Mouse (Mus musculus): ENCODE data around the gene Plxna2. TPM values are rescaled to one million over a fixed set of nuclear protein-coding genes. Genes with fewer than 3 reads are reported as not detected.

Plxna2 gene
- polyA plus RNA-seq, 1 experiment from 2014 or later: 4.0 TPM

DNA sequence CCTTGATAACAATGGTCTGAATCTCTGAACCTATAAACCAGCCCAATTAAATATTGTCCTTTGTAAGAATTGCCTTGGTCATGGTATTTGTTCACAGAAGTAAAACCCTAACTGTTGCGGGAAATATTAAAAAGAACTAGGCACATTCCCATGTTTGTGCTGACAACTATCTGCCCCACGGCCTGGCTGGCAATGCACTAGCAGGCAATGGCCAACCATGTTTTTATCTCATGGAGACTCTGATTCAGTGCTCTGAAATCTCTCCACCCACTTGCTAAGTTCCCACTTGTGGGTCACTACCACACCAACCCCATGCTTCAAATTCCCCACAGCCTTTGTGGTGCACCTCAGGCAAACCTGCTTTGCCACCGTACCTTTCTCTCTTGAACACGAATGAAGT, 202.9 kb downstream of the Plxna2 start:
- Histone ChIP-seq H3K36me3 (ENCODE audit: control insufficient read depth, insufficient read depth, low read length) (no peaks in the 10 kb centered on the region), H3K9ac (ENCODE audit: low read length) (no peak overlapping the region), H3K27me3 (ENCODE audit: control insufficient read depth, insufficient read depth, low read length) (no peaks in the 10 kb centered on the region), H3K4me1 (ENCODE audit: control insufficient read depth, insufficient read depth, low read length) (no peaks in the 10 kb centered on the region), H3K4me2 (ENCODE audit: low read depth, severe bottlenecking) (no peak overlapping the region), H3K9me3 (ENCODE audit: control insufficient read depth, low read length) (no peaks in the 10 kb centered on the region), H3K4me3 (ENCODE audit: low read depth, low read length) (no peak overlapping the region), H3K27ac (replicated peaks; ENCODE audit: low read depth, low read length) (no peak overlapping the region)
- DNase-seq (ENCODE audit: low spot score) (no peak), ATAC-seq (ENCODE audit: insufficient number of reproducible peaks, low FRiP score, low TSS enrichment, low read depth) (no peak)
- 89% methylated on average over 4 of the region's 4 CpGs for WGBS

DNA sequence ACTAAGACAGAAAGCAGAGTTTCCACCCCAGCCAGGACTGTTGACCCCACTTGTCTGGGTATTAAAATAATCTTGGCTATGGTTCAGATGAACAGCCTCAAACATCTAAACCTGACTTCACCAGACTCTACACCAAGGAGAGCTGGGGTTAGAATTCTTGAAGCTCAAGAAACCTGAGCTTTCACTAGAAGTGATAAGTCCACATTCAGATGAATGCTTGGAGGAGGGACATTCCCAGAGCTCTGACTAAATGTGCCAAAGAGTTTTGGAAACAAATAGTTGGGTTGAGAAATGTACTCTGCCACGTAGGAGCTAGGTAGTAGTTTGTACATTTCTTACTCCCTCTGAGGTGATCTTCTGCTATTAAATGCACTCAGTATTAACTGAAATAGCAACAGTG, 203.7 kb downstream of the Plxna2 start:
- Histone ChIP-seq H3K9ac (ENCODE audit: low read length) (no peak overlapping the region), H3K4me2 (ENCODE audit: low read depth, severe bottlenecking) (no peak overlapping the region), H3K36me3 (ENCODE audit: control insufficient read depth, insufficient read depth, low read length) (no peaks in the 10 kb centered on the region), H3K4me3 (ENCODE audit: low read depth, low read length) (no peak overlapping the region), H3K9me3 (ENCODE audit: control insufficient read depth, low read length) (no peaks in the 10 kb centered on the region), H3K27ac (replicated peaks; ENCODE audit: low read depth, low read length) (no peak overlapping the region), H3K27me3 (ENCODE audit: control insufficient read depth, insufficient read depth, low read length) (no peaks in the 10 kb centered on the region), H3K4me1 (ENCODE audit: control insufficient read depth, insufficient read depth, low read length) (no peaks in the 10 kb centered on the region)
- no peak for DNase-seq (ENCODE audit: low spot score)
- 76% methylated on average over 1 of the region's 1 CpGs for WGBS
- no peak for ATAC-seq (ENCODE audit: insufficient number of reproducible peaks, low FRiP score, low TSS enrichment, low read depth)

DNA sequence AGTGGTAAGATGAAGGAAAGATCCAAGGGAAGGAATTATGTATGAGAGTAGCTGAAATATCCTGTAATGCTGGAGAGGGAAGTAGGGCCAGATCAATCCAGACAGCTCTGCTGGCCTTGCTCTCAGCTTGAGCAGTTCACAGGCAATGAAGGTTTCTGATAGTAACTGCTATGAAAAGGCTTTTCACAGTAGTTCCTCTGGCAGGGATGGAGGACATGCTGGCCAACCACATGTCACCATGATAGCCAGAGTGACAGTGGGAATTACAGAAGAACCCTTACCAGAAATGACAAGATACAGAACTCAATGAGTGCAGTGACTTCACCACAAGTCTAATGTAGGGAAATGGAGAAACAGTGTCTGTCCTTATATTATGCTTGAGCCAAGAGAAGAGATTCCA, 210.3 kb downstream of the Plxna2 start:
- H3K27me3 ChIP-seq (ENCODE audit: control insufficient read depth, insufficient read depth, low read length): no peaks in the 10 kb centered on the region
- no peak overlapping the region for H3K4me2 ChIP-seq (ENCODE audit: low read depth, severe bottlenecking)
- ATAC-seq (ENCODE audit: insufficient number of reproducible peaks, low FRiP score, low TSS enrichment, low read depth): no peak
- no peak overlapping the region for H3K27ac ChIP-seq (replicated peaks; ENCODE audit: low read depth, low read length)
- no peak overlapping the region for H3K9ac ChIP-seq (ENCODE audit: low read length)
- H3K4me3 ChIP-seq (ENCODE audit: low read depth, low read length): no peak overlapping the region
- H3K4me1 ChIP-seq (ENCODE audit: control insufficient read depth, insufficient read depth, low read length): no peaks in the 10 kb centered on the region
- H3K9me3 ChIP-seq (ENCODE audit: control insufficient read depth, low read length): no peaks in the 10 kb centered on the region
- H3K36me3 ChIP-seq (ENCODE audit: control insufficient read depth, insufficient read depth, low read length): no peaks in the 10 kb centered on the region
- DNase-seq (ENCODE audit: low spot score): no peak

DNA sequence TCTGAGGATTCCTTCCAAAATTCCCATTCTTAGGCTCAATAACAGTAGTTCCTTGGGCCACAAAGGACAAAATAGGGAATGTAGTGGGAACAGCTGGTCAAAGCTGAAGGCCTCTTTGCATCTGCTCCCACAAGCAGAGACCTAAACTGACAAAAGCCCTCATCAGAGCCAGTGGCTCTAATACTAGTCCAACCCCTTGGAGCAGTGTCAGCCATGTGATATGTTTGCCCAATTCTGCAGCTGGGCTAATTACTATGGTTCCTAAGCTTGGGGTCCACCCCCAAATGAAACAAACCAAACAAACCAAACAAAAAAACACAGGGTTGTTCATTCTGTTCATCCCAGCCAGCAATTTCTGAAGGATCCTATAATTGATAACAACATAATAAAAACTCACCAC, 217.2 kb downstream of the Plxna2 start:
- ATAC-seq (ENCODE audit: insufficient number of reproducible peaks, low FRiP score, low TSS enrichment, low read depth): no peak
- Histone ChIP-seq H3K4me3 (ENCODE audit: low read depth, low read length) (no peak overlapping the region), H3K4me1 (ENCODE audit: control insufficient read depth, insufficient read depth, low read length) (no peaks in the 10 kb centered on the region)

DNA sequence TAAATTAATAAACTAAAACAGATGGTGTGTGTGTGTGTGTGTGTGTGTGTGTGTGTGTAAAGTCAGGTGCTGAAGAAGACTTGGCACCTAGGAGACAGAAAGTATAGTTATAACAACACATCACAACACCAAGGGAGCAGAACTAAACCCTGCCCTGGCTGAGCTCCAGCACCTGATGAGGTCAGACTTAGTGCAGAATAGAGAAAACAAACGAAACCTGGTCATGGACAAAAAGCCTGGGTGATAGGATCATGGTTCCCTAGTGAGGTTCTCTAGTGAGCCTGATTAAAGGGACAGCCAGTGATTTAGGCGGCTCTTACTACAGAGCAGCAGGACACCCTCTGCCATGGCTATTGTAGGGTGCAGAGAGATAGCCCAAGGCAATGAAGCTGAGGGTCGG, 218.2 kb downstream of the Plxna2 start:
- H3K27me3 ChIP-seq (ENCODE audit: control insufficient read depth, insufficient read depth, low read length): no peaks in the 10 kb centered on the region
- H3K4me1 ChIP-seq (ENCODE audit: control insufficient read depth, insufficient read depth, low read length): no peaks in the 10 kb centered on the region
- no peak overlapping the region for H3K27ac ChIP-seq (replicated peaks; ENCODE audit: low read depth, low read length)
- no peaks in the 10 kb centered on the region for H3K9me3 ChIP-seq (ENCODE audit: control insufficient read depth, low read length)
- no peaks in the 10 kb centered on the region for H3K36me3 ChIP-seq (ENCODE audit: control insufficient read depth, insufficient read depth, low read length)
- 79% methylated on average over 3 of the region's 3 CpGs for WGBS
- no peak overlapping the region for H3K4me2 ChIP-seq (ENCODE audit: low read depth, severe bottlenecking)
- no peak overlapping the region for H3K4me3 ChIP-seq (ENCODE audit: low read depth, low read length)
- no peak overlapping the region for H3K9ac ChIP-seq (ENCODE audit: low read length)
- no peak for ATAC-seq (ENCODE audit: insufficient number of reproducible peaks, low FRiP score, low TSS enrichment, low read depth)
- DNase-seq (ENCODE audit: low spot score): no peak

More for the DNA sequence above, 217.2 kb downstream of the Plxna2 start:
- Histone ChIP-seq H3K9me3 (ENCODE audit: control insufficient read depth, low read length) (no peaks in the 10 kb centered on the region), H3K4me2 (ENCODE audit: low read depth, severe bottlenecking) (no peak overlapping the region), H3K36me3 (ENCODE audit: control insufficient read depth, insufficient read depth, low read length) (no peaks in the 10 kb centered on the region), H3K9ac (ENCODE audit: low read length) (no peak overlapping the region), H3K27me3 (ENCODE audit: control insufficient read depth, insufficient read depth, low read length) (no peaks in the 10 kb centered on the region), H3K27ac (replicated peaks; ENCODE audit: low read depth, low read length) (no peak overlapping the region)
- DNase-seq (ENCODE audit: low spot score): no peak

DNA sequence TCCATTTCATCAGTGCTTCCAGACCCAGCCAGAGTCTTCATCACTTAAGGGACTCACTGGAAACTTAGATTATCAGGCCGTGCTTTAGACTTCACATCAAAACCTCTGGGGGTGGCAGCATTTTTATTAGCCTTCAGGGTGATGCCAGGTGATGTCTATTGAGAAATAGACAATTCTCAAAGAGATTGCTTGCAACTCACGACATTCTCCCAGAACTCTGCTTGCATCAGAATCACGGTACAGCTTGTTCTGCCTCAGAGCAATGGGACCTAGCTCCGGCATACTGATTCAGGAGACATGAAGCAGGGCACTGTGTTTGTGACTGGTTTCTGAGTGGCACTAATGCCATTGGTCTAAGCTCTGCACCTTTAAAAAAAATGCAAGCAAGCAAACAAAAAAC, 218.7 kb downstream of the Plxna2 start:
- Histone ChIP-seq H3K9ac (ENCODE audit: low read length) (no peak overlapping the region), H3K4me1 (ENCODE audit: control insufficient read depth, insufficient read depth, low read length) (no peaks in the 10 kb centered on the region), H3K36me3 (ENCODE audit: control insufficient read depth, insufficient read depth, low read length) (no peaks in the 10 kb centered on the region), H3K9me3 (ENCODE audit: control insufficient read depth, low read length) (no peaks in the 10 kb centered on the region), H3K4me2 (ENCODE audit: low read depth, severe bottlenecking) (no peak overlapping the region), H3K27ac (replicated peaks; ENCODE audit: low read depth, low read length) (no peak overlapping the region), H3K27me3 (ENCODE audit: control insufficient read depth, insufficient read depth, low read length) (no peaks in the 10 kb centered on the region), H3K4me3 (ENCODE audit: low read depth, low read length) (no peak overlapping the region)
- DNase-seq (ENCODE audit: low spot score) (no peak), ATAC-seq (ENCODE audit: insufficient number of reproducible peaks, low FRiP score, low TSS enrichment, low read depth) (no peak)
- WGBS: 82% methylated on average over 4 of the region's 4 CpGs

DNA sequence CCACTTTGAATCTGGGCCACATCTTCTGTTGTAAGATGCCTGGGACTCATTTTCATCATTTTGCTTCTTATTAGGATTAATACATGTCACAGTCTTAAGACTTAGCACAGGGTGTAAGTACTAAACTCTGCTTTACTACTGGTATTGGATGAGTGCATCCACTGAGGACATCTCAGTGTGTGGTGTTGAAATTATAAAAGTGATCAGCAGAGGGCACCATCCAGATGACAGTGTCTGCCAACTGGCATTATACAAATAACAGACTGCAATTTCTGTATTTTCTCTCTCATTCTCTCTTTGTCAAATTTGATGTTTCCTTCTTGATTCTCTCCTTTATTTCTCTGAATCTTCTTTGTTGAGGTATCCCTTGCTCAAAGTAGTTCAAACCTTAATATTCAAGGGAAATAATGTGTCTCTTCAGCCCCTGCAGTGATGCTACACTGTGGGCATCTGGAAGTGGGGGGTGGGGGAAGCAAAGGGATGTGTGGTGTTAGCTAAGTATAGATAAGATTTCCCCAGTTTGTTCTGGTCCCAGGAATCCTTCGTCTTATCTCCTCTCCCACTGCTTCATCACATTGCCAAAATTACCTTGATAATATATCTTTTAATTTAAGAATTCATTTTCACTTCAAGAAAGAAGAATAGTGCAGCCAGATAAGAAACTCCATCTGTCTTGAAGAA, 221.4 kb downstream of the Plxna2 start:
- no peaks in the 10 kb centered on the region for H3K36me3 ChIP-seq (ENCODE audit: control insufficient read depth, insufficient read depth, low read length)
- no peak overlapping the region for H3K4me3 ChIP-seq (ENCODE audit: low read depth, low read length)
- no peak overlapping the region for H3K4me2 ChIP-seq (ENCODE audit: low read depth, severe bottlenecking)
- 40% methylated on average over 1 of the region's 1 CpGs for WGBS
- no peak overlapping the region for H3K27ac ChIP-seq (replicated peaks; ENCODE audit: low read depth, low read length)
- no peak overlapping the region for H3K9ac ChIP-seq (ENCODE audit: low read length)
- ATAC-seq (ENCODE audit: insufficient number of reproducible peaks, low FRiP score, low TSS enrichment, low read depth): no peak
- DNase-seq (ENCODE audit: low spot score): no peak
- no peaks in the 10 kb centered on the region for H3K9me3 ChIP-seq (ENCODE audit: control insufficient read depth, low read length)
- no peaks in the 10 kb centered on the region for H3K27me3 ChIP-seq (ENCODE audit: control insufficient read depth, insufficient read depth, low read length)
- no peaks in the 10 kb centered on the region for H3K4me1 ChIP-seq (ENCODE audit: control insufficient read depth, insufficient read depth, low read length)

DNA sequence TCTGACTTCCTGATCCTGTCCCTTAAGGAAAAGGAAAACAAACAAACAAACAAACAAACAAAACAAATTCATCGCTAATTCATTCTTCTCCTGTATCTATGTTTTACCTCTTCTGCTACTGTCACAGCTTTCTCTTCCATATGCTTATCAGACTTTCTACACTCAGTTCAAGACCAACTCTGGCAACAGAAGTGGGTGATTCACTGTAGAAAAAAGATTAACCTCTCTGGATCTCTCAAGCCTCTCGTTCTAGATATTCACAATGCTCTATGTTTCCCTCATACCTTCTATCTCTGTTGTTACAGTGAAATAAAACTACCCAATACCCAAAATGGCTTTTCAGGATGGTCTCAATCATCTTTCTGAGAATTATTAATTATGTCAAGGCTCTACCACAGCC, 225.0 kb downstream of the Plxna2 start:
- no peak overlapping the region for H3K4me2 ChIP-seq (ENCODE audit: low read depth, severe bottlenecking)
- ATAC-seq (ENCODE audit: insufficient number of reproducible peaks, low FRiP score, low TSS enrichment, low read depth) (no peak), DNase-seq (ENCODE audit: low spot score) (no peak)
- H3K4me1 ChIP-seq (ENCODE audit: control insufficient read depth, insufficient read depth, low read length): no peaks in the 10 kb centered on the region
- H3K4me3 ChIP-seq (ENCODE audit: low read depth, low read length): no peak overlapping the region
- WGBS: 88% methylated on average over 2 of the region's 2 CpGs
- no peak overlapping the region for H3K27ac ChIP-seq (replicated peaks; ENCODE audit: low read depth, low read length)
- no peak overlapping the region for H3K9ac ChIP-seq (ENCODE audit: low read length)
- no peaks in the 10 kb centered on the region for H3K27me3 ChIP-seq (ENCODE audit: control insufficient read depth, insufficient read depth, low read length)
- H3K36me3 ChIP-seq (ENCODE audit: control insufficient read depth, insufficient read depth, low read length): no peaks in the 10 kb centered on the region
- no peaks in the 10 kb centered on the region for H3K9me3 ChIP-seq (ENCODE audit: control insufficient read depth, low read length)

DNA sequence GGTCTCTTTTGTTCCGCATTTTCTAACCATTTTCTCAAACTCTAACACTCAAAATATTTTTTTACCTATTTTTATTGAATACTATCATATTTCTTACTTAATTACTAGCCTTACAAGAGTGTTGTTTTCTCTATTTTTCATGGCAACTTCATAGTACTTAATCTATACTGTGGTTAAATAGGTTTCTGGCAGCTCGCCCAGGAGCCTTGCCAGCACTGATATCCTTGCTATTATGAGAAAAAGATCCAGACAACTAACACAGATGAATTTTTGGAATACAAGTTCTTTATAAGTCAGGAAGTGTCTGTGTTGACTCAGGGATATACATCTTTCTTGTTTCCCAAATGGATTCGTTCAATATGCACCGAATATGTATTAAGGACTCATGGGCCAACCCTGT, 229.0 kb downstream of the Plxna2 start:
- ATAC-seq (ENCODE audit: insufficient number of reproducible peaks, low FRiP score, low TSS enrichment, low read depth): no peak
- H3K9me3 ChIP-seq (ENCODE audit: control insufficient read depth, low read length): no peaks in the 10 kb centered on the region
- no peaks in the 10 kb centered on the region for H3K27me3 ChIP-seq (ENCODE audit: control insufficient read depth, insufficient read depth, low read length)
- no peak overlapping the region for H3K27ac ChIP-seq (replicated peaks; ENCODE audit: low read depth, low read length)
- no peaks in the 10 kb centered on the region for H3K4me1 ChIP-seq (ENCODE audit: control insufficient read depth, insufficient read depth, low read length)
- DNase-seq (ENCODE audit: low spot score): no peak
- H3K4me2 ChIP-seq (ENCODE audit: low read depth, severe bottlenecking): no peak overlapping the region
- H3K9ac ChIP-seq (ENCODE audit: low read length): no peak overlapping the region
- no peaks in the 10 kb centered on the region for H3K36me3 ChIP-seq (ENCODE audit: control insufficient read depth, insufficient read depth, low read length)
- 95% methylated on average over 4 of the region's 4 CpGs for WGBS
- no peak overlapping the region for H3K4me3 ChIP-seq (ENCODE audit: low read depth, low read length)
